26 mouse cellular contexts compared by ENCODE assay signal in genomic region chr12:70164741-70165140, GRCm38 (mm10). TPM values are rescaled to one million over a fixed set of nuclear protein-coding genes. Genes with fewer than 3 reads are reported as not detected.
DNase-seq lines count a peak whose midpoint lies in the region; ATAC-seq lines count a peak whose summit lies in the region.
"Had no signal": no experiment of that assay in that cellular context is flagged by ENCODE, and none has a peak within 500 bp of the region (broad histone marks: within the 10 kb centered on the region; RNA-seq: fewer than 3 reads in every experiment).

No protein-coding gene starts in this region.

- DNase-seq in heart, adult 11 months, result peak; percentile 78
- DNase-seq in heart, postnatal 10 days, result no peak
- peak; percentile 72 for DNase-seq in midbrain, embryonic 11.5 days (ENCODE audit: low spot score, missing footprints)
- peak; percentile 8 for DNase-seq in retina, postnatal 1 day
- no peak for DNase-seq in retina, embryonic 14.5 days (ENCODE audit: low spot score)
- DNase-seq: adrenal gland, adult 2 months; adrenal gland, adult 8-10 months; adrenal gland, postnatal 10 days; adrenal gland, postnatal 14 days; adrenal gland, postnatal 25 days; adrenal gland, postnatal 36 days; B cell, adult 2 months; cerebellum, adult 11 months; cerebellum, adult 11-12 months; cerebellum, adult 18-20 months had no signal

- no peaks in the 10 kb centered on the region for H3K4me1 ChIP-seq in midbrain, embryonic 11.5 days (ENCODE audit: control insufficient read depth, insufficient read depth, low read length)
- H3K4me1 ChIP-seq in midbrain, embryonic 16.5 days (ENCODE audit: control insufficient read depth, insufficient read depth, low read length), result no peaks in the 10 kb centered on the region

- intact Hi-C loops in heart, postnatal 10 days (cut with DNase I), result no loop called here

- no peak for ATAC-seq in midbrain, embryonic 11.5 days (ENCODE audit: low FRiP score)
- ATAC-seq in midbrain, embryonic 16.5 days, result no peak
- ATAC-seq: activated CD4-positive, CD25-positive, alpha-beta regulatory T cell, adult 4 months; CD4-positive, CD25-positive, alpha-beta regulatory T cell, adult 4 months; Patski had no signal

- H3K9ac ChIP-seq in midbrain, embryonic 11.5 days (ENCODE audit: low read length), result no peak overlapping the region
- no peak overlapping the region for H3K9ac ChIP-seq in midbrain, embryonic 16.5 days (ENCODE audit: low read depth, low read length)

- no peaks in the 10 kb centered on the region for H3K36me3 ChIP-seq in midbrain, embryonic 11.5 days (ENCODE audit: control insufficient read depth, insufficient read depth, low read length)
- H3K36me3 ChIP-seq in midbrain, embryonic 16.5 days (ENCODE audit: control insufficient read depth, insufficient read depth, low read length), result no peaks in the 10 kb centered on the region
- H3K36me3 ChIP-seq: G1E had no signal

- WGBS in midbrain, embryonic 11.5 days, result 88% methylated on average over 3 of the region's 3 CpGs
- WGBS in midbrain, embryonic 16.5 days, result 89% methylated on average over 3 of the region's 3 CpGs

- no peak overlapping the region for H3K4me2 ChIP-seq in midbrain, embryonic 11.5 days
- H3K4me2 ChIP-seq in midbrain, embryonic 16.5 days (ENCODE audit: low read length), result no peak overlapping the region

- no peak overlapping the region for H3K27ac ChIP-seq in midbrain, embryonic 11.5 days (ENCODE audit: low read depth, low read length)
- H3K27ac ChIP-seq in midbrain, embryonic 16.5 days (ENCODE audit: low read length), result no peak overlapping the region

- H3K27me3 ChIP-seq in midbrain, embryonic 11.5 days (ENCODE audit: control insufficient read depth, insufficient read depth, low read length), result no peaks in the 10 kb centered on the region
- H3K27me3 ChIP-seq in midbrain, embryonic 16.5 days (ENCODE audit: control insufficient read depth, insufficient read depth, low read depth, low read length), result no peaks in the 10 kb centered on the region
- H3K27me3 ChIP-seq: CH12.LX had no signal

- no peak overlapping the region for H3K4me3 ChIP-seq in midbrain, embryonic 11.5 days (ENCODE audit: low read depth, low read length)
- H3K4me3 ChIP-seq in midbrain, embryonic 16.5 days (ENCODE audit: low read depth, low read length), result no peak overlapping the region

- H3K9me3 ChIP-seq in midbrain, embryonic 11.5 days (ENCODE audit: control insufficient read depth, low read length), result no peaks in the 10 kb centered on the region
- no peaks in the 10 kb centered on the region for H3K9me3 ChIP-seq in midbrain, embryonic 16.5 days (replicated peaks; ENCODE audit: control insufficient read depth, low read length, poor library complexity, severe bottlenecking)
- H3K9me3 ChIP-seq: G1E had no signal

RNA-seq across cellular contexts. Expression of gene Abhd12b, which starts 10.8 kb away (rescaled TPM):
- not detected for total RNA-seq in heart, postnatal 10 days (2021)
- 0.07 TPM in 1 of 2 replicates, not detected in the other for polyA plus RNA-seq in midbrain, embryonic 11.5 days (2014; fragmentation: Nextera tagmentation; extraction: Ambion mirVana)
- polyA plus RNA-seq in midbrain, embryonic 16.5 days (2015; fragmentation: Nextera tagmentation; extraction: Ambion mirVana), result 0.16 and 0.25 TPM in 2 replicates
- total RNA-seq: adrenal gland, adult 18-20 months; adrenal gland, adult 2 months; adrenal gland, adult 8-10 months; adrenal gland, postnatal 10 days; adrenal gland, postnatal 14 days; adrenal gland, postnatal 25 days; adrenal gland, postnatal 36 days; adrenal gland, postnatal 4 days; CH12.LX; ES-E14; MEL had no signal
- polyA plus RNA-seq: adrenal gland, adult 2 months; C2C12; G1E; Patski had no signal

RNA-seq across cellular contexts. Expression of gene Nin, which starts 51.2 kb away (rescaled TPM):
- total RNA-seq in heart, postnatal 10 days (2021), result 10 to 100 TPM; 34.9 to 35.6 TPM
- polyA plus RNA-seq in midbrain, embryonic 11.5 days (2014; fragmentation: Nextera tagmentation; extraction: Ambion mirVana), result 10.0 and 11.1 TPM in 2 replicates
- 14.1 and 16.3 TPM in 2 replicates for polyA plus RNA-seq in midbrain, embryonic 16.5 days (2015; fragmentation: Nextera tagmentation; extraction: Ambion mirVana)

Comparison
In these comparisons a context has a peak if more than half of its experiments do, and no peak if none do; other contexts are left out.
1. DNase-seq: peak in heart, adult 11 months (single experiment), midbrain, embryonic 11.5 days (single experiment) and retina, postnatal 1 day (single experiment); none in heart, postnatal 10 days (0 of 2) and retina, embryonic 14.5 days (single experiment).